Mouse (Mus musculus): ENCODE measurements around the gene Shank2. TPM values are rescaled to one million over a fixed set of nuclear protein-coding genes. Genes with fewer than 3 reads are reported as not detected.
A peak's percentile ranks its signal among the peaks of the same experiment; 100 is the strongest.

Shank2 gene
- 100 to 1,000 TPM; 113 to 116 TPM for total RNA-seq (2021)
- long read RNA-seq, partial matches to known transcripts = 19 of 29 reads
- long read RNA-seq, other reads (novel, unspliced or antisense) = 10 of 29 reads

GRCm38 (mm10) chr7:144001628-144002027, at the start of gene Shank2:
TSS of gene Shank2 (plus strand) at chr7:144001928.
- DNase-seq (ENCODE audit: low spot score in 2 of 2) = no peak

- DNase-seq (ENCODE audit: low spot score in 2 of 2) = no peak
Observed at GRCm38 (mm10) chr7:143952130-143952529, 49.6 kb upstream of the Shank2 start.

GRCm38 (mm10) chr7:143956575-143957295, 45.0 kb upstream of the Shank2 start:
- no peak for DNase-seq (ENCODE audit: low spot score in 2 of 2)

GRCm38 (mm10) chr7:143958030-143958565, 43.6 kb upstream of the Shank2 start:
- no peak for DNase-seq (ENCODE audit: low spot score in 2 of 2)

GRCm38 (mm10) chr7:143963813-143964212, 37.9 kb upstream of the Shank2 start:
- DNase-seq (ENCODE audit: low spot score in 2 of 2) = no peak

DNA sequence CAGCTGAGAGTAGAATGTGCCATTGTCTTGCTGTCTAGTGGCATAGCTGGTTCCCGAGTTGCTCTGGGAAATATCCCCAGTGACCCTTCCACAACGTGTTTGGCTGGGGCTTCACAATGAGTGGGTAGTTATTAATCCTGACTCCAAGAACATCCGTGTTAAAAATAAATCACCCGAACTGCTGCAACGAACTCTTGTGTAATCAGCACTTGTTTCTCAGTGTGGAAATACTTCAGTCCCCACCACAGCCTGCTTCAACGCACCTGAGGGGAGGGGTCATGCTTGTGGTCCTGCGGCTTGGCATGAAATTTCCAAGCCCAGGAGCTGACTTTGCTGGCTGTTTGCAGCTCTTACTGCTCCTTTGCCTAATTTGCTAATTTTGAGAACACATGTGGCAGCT, 35.1 kb upstream of the Shank2 start:
- no peak for DNase-seq (ENCODE audit: low spot score in 2 of 2)

GRCm38 (mm10) chr7:143977491-143977830, 24.3 kb upstream of the Shank2 start:
- no peak for DNase-seq (ENCODE audit: low spot score in 2 of 2)

DNA sequence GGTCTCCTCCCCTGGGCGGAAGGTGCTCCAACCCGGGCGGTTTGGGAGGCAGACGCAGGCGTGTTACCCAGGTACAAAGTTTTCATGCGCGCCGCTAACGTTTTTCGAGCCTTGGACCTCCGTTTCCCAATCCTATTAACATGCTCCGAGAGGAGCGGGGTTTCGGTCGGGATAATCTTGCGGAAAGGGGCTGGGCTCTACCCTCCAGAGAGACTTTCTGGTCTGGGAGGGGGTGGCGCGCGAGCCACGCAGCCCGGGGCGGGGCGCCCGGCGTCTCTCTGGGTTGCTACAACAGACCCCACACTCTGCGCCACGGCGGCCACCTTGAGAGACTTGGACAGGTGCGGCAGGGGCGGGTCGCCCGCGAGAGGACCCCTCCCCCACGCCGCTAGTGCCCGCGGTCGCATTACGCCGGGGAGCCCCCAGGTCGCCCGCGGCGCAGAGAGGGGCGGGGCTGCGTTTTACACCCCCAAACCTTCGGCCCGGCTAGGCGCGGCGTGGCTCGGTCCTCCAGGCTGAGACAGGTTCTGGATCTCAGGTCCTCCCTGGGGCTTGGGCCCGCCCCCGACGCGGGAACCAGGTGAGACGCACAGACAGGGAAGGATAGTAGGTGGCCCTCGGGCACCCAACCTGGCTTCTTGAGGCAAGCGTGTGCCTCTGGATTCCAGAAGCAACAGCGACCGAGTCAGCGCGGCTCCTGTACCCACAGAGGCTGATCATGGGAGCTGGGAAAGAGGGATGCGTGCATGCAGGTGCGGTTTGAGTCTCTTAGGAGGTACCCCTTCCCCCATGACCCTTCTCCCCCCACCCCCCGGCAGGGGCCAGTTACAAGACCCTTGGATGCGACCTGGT, 23.7 kb upstream of the Shank2 start:
- peak; percentile 14 for DNase-seq (ENCODE audit: low spot score in 2 of 2)

DNA sequence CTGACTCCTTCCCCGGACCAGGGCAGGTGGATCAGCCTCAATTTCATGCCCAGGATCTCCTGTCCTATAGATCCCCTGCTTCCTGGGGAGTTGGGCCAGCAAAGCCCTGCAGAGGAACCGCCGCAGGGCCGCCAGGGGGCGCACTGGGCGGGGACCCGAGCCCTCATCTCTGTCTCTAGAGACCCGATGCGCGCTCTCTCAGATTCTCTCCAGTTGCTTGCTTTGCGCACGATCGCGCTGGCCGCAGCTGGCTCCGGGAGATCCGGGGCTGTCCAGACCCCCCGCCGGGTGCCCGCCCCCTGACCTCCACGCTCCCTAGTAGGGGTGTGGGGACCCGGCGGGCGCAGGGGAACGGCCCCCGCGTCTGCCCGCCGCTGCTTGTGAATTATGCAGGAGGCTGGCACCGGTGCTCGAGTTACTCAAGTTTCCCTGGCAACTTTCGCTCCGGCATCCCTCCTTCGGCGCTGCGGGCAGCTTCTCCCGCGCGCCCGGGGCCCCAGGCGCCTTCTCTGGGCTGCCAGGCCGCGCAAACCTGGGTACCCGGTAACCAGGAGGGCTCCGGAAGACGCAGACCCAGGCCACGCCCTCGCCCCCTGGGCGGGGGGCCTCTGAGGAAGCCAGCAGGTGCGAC, 22.9 kb upstream of the Shank2 start:
- DNase-seq (ENCODE audit: low spot score in 2 of 2) = peak; percentile 78 to 84

GRCm38 (mm10) chr7:143979986-143980385, 21.7 kb upstream of the Shank2 start:
- DNase-seq (ENCODE audit: low spot score in 2 of 2) = no peak

DNA sequence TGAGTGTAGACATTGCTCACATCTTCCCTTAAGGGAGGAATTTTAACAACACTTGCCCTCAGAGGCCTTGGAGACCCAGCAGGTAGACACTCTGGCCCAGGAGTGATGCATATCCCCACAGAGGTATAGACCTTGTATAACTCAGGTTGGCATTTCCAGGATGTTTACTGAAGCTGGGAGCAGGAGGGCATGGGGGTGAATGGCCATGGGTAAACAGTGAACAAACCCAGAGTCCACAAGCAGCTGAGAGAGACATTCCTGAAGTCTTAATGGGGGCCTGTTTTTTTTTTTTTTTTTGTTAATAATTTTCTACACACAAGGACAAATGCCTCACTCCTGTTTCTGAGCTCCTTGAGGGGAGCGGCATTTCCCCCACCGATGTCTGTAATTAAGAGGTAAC, 15.4 kb upstream of the Shank2 start:
- DNase-seq (ENCODE audit: low spot score in 2 of 2) = no peak

DNA sequence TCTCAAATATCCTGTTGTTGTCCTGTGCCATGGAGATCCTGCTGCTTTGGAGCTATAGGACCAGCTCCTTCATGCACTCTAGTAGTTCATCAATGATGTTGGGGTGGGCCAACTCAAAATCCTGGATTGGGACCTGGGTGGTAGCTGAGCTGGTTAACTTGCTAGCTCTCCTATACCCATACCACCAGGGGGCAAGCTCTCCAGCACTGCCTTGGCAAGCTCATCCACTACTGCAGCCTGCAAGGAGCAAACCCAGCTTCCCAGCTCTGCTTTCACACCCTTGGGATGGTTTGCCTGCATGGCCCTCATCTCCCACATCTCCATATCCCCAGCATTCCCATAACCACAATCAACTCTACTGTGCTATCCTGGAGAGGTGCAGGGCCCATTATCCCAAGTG, 10.6 kb upstream of the Shank2 start:
- DNase-seq (ENCODE audit: low spot score in 2 of 2) = no peak

- DNase-seq (ENCODE audit: low spot score in 2 of 2) = no peak
Observed at GRCm38 (mm10) chr7:143999073-143999472, 2.7 kb upstream of the Shank2 start.

DNA sequence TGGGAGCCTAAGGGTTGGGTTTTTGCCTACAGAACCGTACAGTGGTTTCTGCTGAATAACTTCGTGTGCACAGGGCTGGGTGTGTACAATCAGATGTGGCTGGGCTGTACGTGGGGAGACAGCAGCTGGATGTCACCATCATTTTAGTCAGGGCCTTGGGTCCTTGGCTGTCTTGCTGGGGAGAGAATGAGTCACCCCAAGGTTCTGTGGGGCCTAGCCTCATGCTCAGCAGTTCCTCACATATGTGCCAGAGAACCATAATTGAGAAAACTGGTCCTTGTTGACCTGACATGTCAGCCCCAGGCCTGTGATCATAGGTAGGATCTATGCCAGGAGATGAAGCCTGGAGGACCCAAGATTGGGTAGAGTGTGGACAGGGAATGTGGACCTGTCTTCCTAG, 1.7 kb downstream of the Shank2 start:
- DNase-seq (ENCODE audit: low spot score in 2 of 2) = no peak

GRCm38 (mm10) chr7:144008079-144008478, 6.4 kb downstream of the Shank2 start:
- no peak for DNase-seq (ENCODE audit: low spot score in 2 of 2)

DNA sequence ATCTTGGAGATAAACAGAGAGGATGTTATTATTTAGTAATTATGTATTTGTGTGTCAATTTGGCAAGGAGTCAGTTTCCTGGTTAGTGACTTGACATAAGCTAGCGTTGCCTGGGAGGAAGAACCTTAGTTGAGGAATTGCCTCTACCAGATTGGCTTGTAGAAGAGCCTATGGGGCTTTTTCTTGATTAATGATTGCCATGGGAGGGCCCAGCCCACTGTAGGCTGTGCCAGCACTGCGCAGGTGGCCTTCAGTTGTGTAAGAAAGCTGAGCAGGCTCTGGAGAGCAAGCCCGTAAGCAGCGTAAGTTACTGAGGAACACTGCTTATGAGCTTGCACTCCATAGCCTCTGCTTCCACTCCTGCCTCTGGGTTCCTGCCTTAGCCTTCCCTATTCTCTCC, 7.3 kb downstream of the Shank2 start:
- no peak for DNase-seq (ENCODE audit: low spot score in 2 of 2)

- no peak for DNase-seq (ENCODE audit: low spot score in 2 of 2)
Observed at GRCm38 (mm10) chr7:144014485-144014884, 12.8 kb downstream of the Shank2 start.

DNA sequence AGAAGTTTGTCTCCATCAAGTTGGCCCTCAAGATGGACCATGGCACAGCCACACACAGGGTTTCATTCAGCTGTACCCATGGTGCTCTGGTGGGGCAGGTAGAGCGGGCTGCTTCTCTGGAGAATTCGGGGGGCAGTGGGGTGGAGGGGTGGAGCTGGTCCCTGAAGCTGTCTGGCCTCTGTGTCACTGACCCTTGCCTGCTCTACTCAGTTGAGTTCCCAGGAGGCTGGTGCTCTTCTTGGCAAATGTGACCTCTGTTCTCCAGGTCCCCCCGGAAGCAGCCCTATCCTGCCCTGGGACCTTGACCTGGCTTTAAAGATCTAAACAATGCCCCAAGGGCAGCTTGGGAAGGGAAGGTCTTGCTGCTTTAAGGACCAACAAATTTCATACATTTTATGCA, 20.1 kb downstream of the Shank2 start:
- no peak for DNase-seq (ENCODE audit: low spot score in 2 of 2)

GRCm38 (mm10) chr7:144022682-144023081, 21.0 kb downstream of the Shank2 start:
- no peak for DNase-seq (ENCODE audit: low spot score in 2 of 2)

- DNase-seq (ENCODE audit: low spot score in 2 of 2) = no peak
Observed at GRCm38 (mm10) chr7:144023561-144023960, 21.8 kb downstream of the Shank2 start.

GRCm38 (mm10) chr7:144026024-144026752, 24.5 kb downstream of the Shank2 start:
- no peak for DNase-seq (ENCODE audit: low spot score in 2 of 2)
